Mouse (Mus musculus) hindbrain, postnatal 0 days (tissue): Measurements from ENCODE around the gene Olfr509. TPM values are rescaled to one million over a fixed set of nuclear protein-coding genes. Genes with fewer than 3 reads are reported as not detected.
"Not testable (repeated sequence)": the region's sequence is repeated elsewhere in the genome, so short reads cannot be mapped to it uniquely, and the experiment has no call there.

Experiments used
- ATAC-seq: fragments of 200-750 bp; cut with Nextera tagmentation; 2 replicates; pipeline ENCODE4 v1.8.0; 2017; ENCODE audit warnings: mild to moderate bottlenecking, moderate TSS enrichment, moderate library complexity
- DNase-seq: peaks from one replicate; pipeline ENCODE4 v3.0.0-alpha.2; 2015; ENCODE audit warnings: low spot score
- H3K27ac ChIP-seq: fragments of 300-500 bp; sonication (generic); 2 replicates; pipeline ENCODE4 v1.5.1; 2014; ENCODE audit warnings: mild to moderate bottlenecking
- H3K27me3 ChIP-seq: fragments of 300-500 bp; sonication (generic); 2 replicates; pipeline ENCODE4 v1.6.1; 2014; ENCODE audit warnings: low read length, mixed read lengths; ENCODE audit not compliant: insufficient read depth
- H3K36me3 ChIP-seq: fragments of 300-500 bp; sonication (generic); 2 replicates; pipeline ENCODE4 v1.6.1; 2014; ENCODE audit warnings: low read length, mixed read lengths; ENCODE audit not compliant: insufficient read depth
- H3K4me1 ChIP-seq: fragments of 300-500 bp; sonication (generic); 2 replicates; pipeline ENCODE4 v1.6.1; 2014; ENCODE audit warnings: antibody characterized with exemption, low read length, mixed read lengths; ENCODE audit not compliant: insufficient read depth
- H3K4me2 ChIP-seq: fragments of 300-500 bp; sonication (generic); 2 replicates; pipeline ENCODE4 v1.6.1; 2014; ENCODE audit warnings: low read depth, mild to moderate bottlenecking, low read length, moderate library complexity, mixed read lengths
- H3K4me3 ChIP-seq: fragments of 300-500 bp; sonication (generic); 2 replicates; pipeline ENCODE4 v1.5.1; 2014; ENCODE audit warnings: low read length
- H3K9ac ChIP-seq: fragments of 300-500 bp; sonication (generic); replicated peaks from 2 replicates; pipeline ENCODE4 v1.6.1; 2014; ENCODE audit warnings: mild to moderate bottlenecking, low read length, moderate library complexity, mixed read lengths
- H3K9me3 ChIP-seq: fragments of 300-500 bp; sonication (generic); 2 replicates; pipeline ENCODE4 v1.6.1; 2016; ENCODE audit warnings: low read length, mixed read lengths
- CTCF ChIP-seq: IDR thresholded peaks from 2 replicates; pipeline ENCODE4 v1.5.1; 2016; ENCODE audit warnings: antibody characterized with exemption, control low read depth, low read depth
- WGBS: fragments of 180-500 bp; shearing (Covaris S2); extraction: QIAGEN DNeasy Blood & Tissue Kit; methylation state at CpG from one replicate; pipeline ENCODE4 v1.1.7; 2014; 5-methylcytosine and 5-hydroxymethylcytosine counted together
- polyA plus RNA-seq: library from polyadenylated mRNA; unstranded; fragments of >200 nt; fragmentation: Nextera tagmentation; extraction: Ambion mirVana; gene quantifications from 2 replicates; pipeline ENCODE4 v1.2.1, GENCODE M21; 2015
- total RNA-seq: library from RNA; depleted of rRNA; stranded (reverse); fragments of >200 nt; gene quantifications from 2 replicates; pipeline ENCODE4 v1.2.3, GENCODE M21; 2014; rRNA removed

Olfr509 gene
- total RNA-seq (0.18 TPM in 1 of 2 replicates, not detected in the other), polyA plus RNA-seq (not detected in 2 replicates)

GRCm38 (mm10) chr7:108651806-108652205 is at the start of gene Olfr509:
TSS of gene Olfr509 (minus strand) at chr7:108651906.
- no peak within 1 kb of the TSS for H3K4me2 ChIP-seq
- H3K9ac ChIP-seq: no peak within 1 kb of the TSS
- H3K27me3 ChIP-seq: no peaks in the 10 kb centered on the region
- no peak for TF ChIP-seq CTCF
- H3K4me1 ChIP-seq: no peaks in the 10 kb centered on the region
- ATAC-seq (no peak), DNase-seq (no peak)
- H3K9me3 ChIP-seq: no peaks in the 10 kb centered on the region
- no peak within 1 kb of the TSS for H3K4me3 ChIP-seq
- H3K27ac ChIP-seq: no peak within 1 kb of the TSS
- no peaks in the 10 kb centered on the region for H3K36me3 ChIP-seq

DNA sequence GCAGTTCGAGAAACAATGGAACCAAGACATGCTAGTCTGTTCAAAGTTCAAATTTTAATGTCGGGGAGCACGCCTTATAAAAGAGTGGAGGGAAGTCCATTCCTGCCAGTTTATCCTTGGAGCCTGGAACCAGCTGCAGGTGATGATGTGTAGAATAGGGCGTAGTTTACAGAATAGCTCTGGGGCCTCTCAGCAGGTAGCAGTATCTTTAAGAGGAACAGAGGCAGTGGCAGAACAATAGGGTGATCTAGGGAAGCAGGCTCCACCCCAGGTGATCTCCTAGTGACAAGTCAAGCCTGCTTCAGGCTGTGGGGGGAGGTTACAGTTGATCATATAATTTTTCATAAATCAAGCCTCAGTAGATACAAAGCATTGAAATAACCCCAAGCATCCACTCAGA is 27.2 kb upstream of the Olfr509 start:
- no peak for TF ChIP-seq CTCF
- 83% methylated on average over 4 of the region's 4 CpGs for WGBS

GRCm38 (mm10) chr7:108671058-108671457 is 19.4 kb upstream of the Olfr509 start:
- no peak overlapping the region for H3K9ac ChIP-seq
- no peak for DNase-seq
- no peaks in the 10 kb centered on the region for H3K4me1 ChIP-seq

More for the DNA sequence above, 27.2 kb upstream of the Olfr509 start:
- no peak overlapping the region for H3K4me2 ChIP-seq
- H3K4me3 ChIP-seq: no peak overlapping the region
- H3K27ac ChIP-seq: no peak overlapping the region
- H3K36me3 ChIP-seq: no peaks in the 10 kb centered on the region
- no peaks in the 10 kb centered on the region for H3K9me3 ChIP-seq
- no peaks in the 10 kb centered on the region for H3K27me3 ChIP-seq
- H3K9ac ChIP-seq: no peak overlapping the region
- H3K4me1 ChIP-seq: no peaks in the 10 kb centered on the region
- no peak for ATAC-seq
- no peak for DNase-seq

GRCm38 (mm10) chr7:108666118-108666517 is 14.4 kb upstream of the Olfr509 start, which contains the start of gene Olfr510:
TSS of gene Olfr510 (plus strand) at chr7:108666418.
- DNase-seq (no peak), ATAC-seq (no peak)
- H3K27me3 ChIP-seq: no peaks in the 10 kb centered on the region
- no peak within 1 kb of the TSS for H3K9ac ChIP-seq
- no peaks in the 10 kb centered on the region for H3K4me1 ChIP-seq
- no peak within 1 kb of the TSS for H3K4me3 ChIP-seq
- no peak within 1 kb of the TSS for H3K4me2 ChIP-seq
- no peak for TF ChIP-seq CTCF
- H3K27ac ChIP-seq: no peak within 1 kb of the TSS
- no peaks in the 10 kb centered on the region for H3K36me3 ChIP-seq
- WGBS: 91% methylated on average over 1 of the region's 1 CpGs
- no peaks in the 10 kb centered on the region for H3K9me3 ChIP-seq

More at GRCm38 (mm10) chr7:108671058-108671457, 19.4 kb upstream of the Olfr509 start:
- Histone ChIP-seq H3K4me3 (no peak overlapping the region), H3K36me3 (no peaks in the 10 kb centered on the region), H3K27me3 (no peaks in the 10 kb centered on the region), H3K9me3 (no peaks in the 10 kb centered on the region), H3K27ac (no peak overlapping the region), H3K4me2 (no peak overlapping the region)
- no peak for ATAC-seq
- 54% methylated on average over 1 of the region's 1 CpGs for WGBS
- TF ChIP-seq CTCF: no peak

DNA sequence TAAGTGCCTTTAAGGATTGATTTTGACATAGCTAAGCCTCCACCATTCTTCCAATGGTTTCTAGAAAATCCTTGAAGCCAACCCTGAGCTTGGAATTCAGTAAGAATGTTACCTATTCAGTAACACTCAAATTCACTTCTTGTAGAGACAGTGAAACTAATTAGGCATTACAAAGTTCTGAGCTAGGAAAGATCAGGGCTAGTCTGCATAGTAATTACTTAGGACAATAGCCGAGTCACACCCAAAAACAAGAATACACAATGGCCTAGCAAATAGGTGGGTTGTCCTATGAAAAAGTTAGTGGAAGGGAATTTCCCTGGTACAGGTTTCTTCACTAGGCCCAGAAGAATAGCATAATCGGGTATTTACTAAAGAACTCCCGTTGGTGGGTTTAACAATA is 10.7 kb upstream of the Olfr509 start:
- DNase-seq (no peak), ATAC-seq (no peak)
- 89% methylated on average over 3 of the region's 3 CpGs for WGBS
- no peak for TF ChIP-seq CTCF
- H3K27me3 ChIP-seq: no peaks in the 10 kb centered on the region
- no peak overlapping the region for H3K9ac ChIP-seq
- H3K36me3 ChIP-seq: no peaks in the 10 kb centered on the region
- no peak overlapping the region for H3K4me2 ChIP-seq
- no peak overlapping the region for H3K4me3 ChIP-seq
- H3K9me3 ChIP-seq: no peaks in the 10 kb centered on the region
- H3K4me1 ChIP-seq: no peaks in the 10 kb centered on the region
- no peak overlapping the region for H3K27ac ChIP-seq

DNA sequence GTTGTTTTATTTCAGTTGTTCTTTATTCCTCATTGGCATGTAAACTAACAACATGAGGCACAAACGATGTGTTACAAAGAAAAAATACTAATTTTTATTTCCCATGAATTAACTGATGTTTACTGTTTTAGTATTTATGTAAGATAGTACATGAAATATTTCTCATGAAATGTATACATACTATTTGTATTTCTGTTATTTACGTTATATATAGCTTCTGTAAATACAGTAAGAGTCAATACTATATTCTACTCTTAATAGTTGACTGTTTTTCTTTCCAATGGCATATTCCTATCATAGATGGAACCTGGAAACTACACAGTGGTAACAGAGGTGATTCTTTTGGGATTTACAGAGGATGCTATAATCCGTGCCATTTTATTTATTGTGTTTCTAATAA is 22.0 kb downstream of the Olfr509 start, which contains the start of gene Olfr508:
Gene Olfr508, plus strand, starts transcription at position 301 of the 400 bp plus-strand sequence.
- 87% methylated on average over 3 of the region's 3 CpGs for WGBS
- Histone ChIP-seq H3K4me1 (no peaks in the 10 kb centered on the region), H3K4me3 (no peak within 1 kb of the TSS), H3K9ac (no peak within 1 kb of the TSS), H3K36me3 (no peaks in the 10 kb centered on the region), H3K4me2 (no peak within 1 kb of the TSS), H3K27me3 (no peaks in the 10 kb centered on the region), H3K27ac (no peak within 1 kb of the TSS), H3K9me3 (no peaks in the 10 kb centered on the region)
- no peak for TF ChIP-seq CTCF
- ATAC-seq (no peak), DNase-seq (no peak)

- no peak for DNase-seq
- H3K9me3 ChIP-seq: no peaks in the 10 kb centered on the region
- no peak within 1 kb of the TSS for H3K9ac ChIP-seq
- TF ChIP-seq CTCF: no peak
- H3K4me2 ChIP-seq: no peak within 1 kb of the TSS
- H3K27me3 ChIP-seq: no peaks in the 10 kb centered on the region
- WGBS: 85% methylated on average over 2 of the region's 2 CpGs
- no peaks in the 10 kb centered on the region for H3K36me3 ChIP-seq
- H3K4me1 ChIP-seq: no peaks in the 10 kb centered on the region
- no peak within 1 kb of the TSS for H3K27ac ChIP-seq
- H3K4me3 ChIP-seq: no peak within 1 kb of the TSS
- no peak for ATAC-seq
Measured at GRCm38 (mm10) chr7:108621514-108621913, 30.2 kb downstream of the Olfr509 start, which contains the start of gene Olfr507. TSS of gene Olfr507 (plus strand) at chr7:108621814.

- H3K9me3 ChIP-seq, H3K27me3 ChIP-seq, H3K9ac ChIP-seq, H3K27ac ChIP-seq, H3K4me2 ChIP-seq, H3K4me3 ChIP-seq, H3K4me1 ChIP-seq, ATAC-seq, DNase-seq, H3K36me3 ChIP-seq: not testable (repeated sequence)
- 56% methylated on average over 3 of the region's 3 CpGs for WGBS
Measured at GRCm38 (mm10) chr7:108616781-108617180, 34.9 kb downstream of the Olfr509 start.
